Mouse (Mus musculus) embryonic facial prominence, embryonic 10.5 days (tissue): Measurements from ENCODE around the gene Ecd. TPM values are rescaled to one million over a fixed set of nuclear protein-coding genes. Genes with fewer than 3 reads are reported as not detected.

Experiments used
- DNase-seq: peaks from one replicate; pipeline ENCODE4 v3.0.0-alpha.2; 2017; ENCODE audit warnings: low spot score
- H3K27ac ChIP-seq: fragments of 300-500 bp; sonication (generic); replicated peaks from 2 replicates; pipeline ENCODE4 v1.5.1; 2016; ENCODE audit warnings: mild to moderate bottlenecking
- H3K27me3 ChIP-seq: fragments of 300-500 bp; sonication (generic); replicated peaks from 2 replicates; pipeline ENCODE4 v1.6.1; 2016; ENCODE audit warnings: low read depth, mild to moderate bottlenecking; ENCODE audit not compliant: poor library complexity, severe bottlenecking
- H3K36me3 ChIP-seq: fragments of 300-500 bp; sonication (generic); replicated peaks from 2 replicates; pipeline ENCODE4 v1.6.1; 2016; ENCODE audit warnings: mild to moderate bottlenecking, moderate library complexity
- H3K4me1 ChIP-seq: fragments of 300-500 bp; sonication (generic); 2 replicates; pipeline ENCODE4 v1.6.1; 2016
- H3K4me3 ChIP-seq: fragments of 300-500 bp; sonication (generic); 2 replicates; pipeline ENCODE4 v1.5.1; 2016; ENCODE audit warnings: mild to moderate bottlenecking, moderate library complexity
- H3K9me3 ChIP-seq: fragments of 300-500 bp; sonication (generic); 2 replicates; pipeline ENCODE4 v1.6.1; 2016; ENCODE audit warnings: mild to moderate bottlenecking
- WGBS: fragments of 180-500 bp; shearing (Covaris S2); methylation state at CpG from one replicate; pipeline ENCODE4 v1.1.7; 2016; 5-methylcytosine and 5-hydroxymethylcytosine counted together
- polyA plus RNA-seq: library from polyadenylated mRNA; unstranded; fragments of >200 nt; fragmentation: Nextera tagmentation; extraction: Ambion mirVana; gene quantifications from 2 replicates; pipeline ENCODE4 v1.2.1, GENCODE M21; 2016

Gene Ecd
- polyA plus RNA-seq, 1 experiment from 2014 or later: 76.1 TPM

- Histone ChIP-seq H3K36me3 (peaks cover 83% of the 10 kb centered on the region), H3K4me1 (no peaks in the 10 kb centered on the region), H3K9me3 (no peaks in the 10 kb centered on the region), H3K27me3 (no peaks in the 10 kb centered on the region), H3K4me3 (no peak overlapping the region), H3K27ac (no peak overlapping the region)
- 87% methylated on average over 7 of the region's 7 CpGs for WGBS
- no peak for DNase-seq
Measured at GRCm38 (mm10) chr14:20370798-20371197, 22.9 kb upstream of the Ecd start.

GRCm38 (mm10) chr14:20368271-20368670, 20.4 kb upstream of the Ecd start:
- Histone ChIP-seq H3K4me1 (no peaks in the 10 kb centered on the region), H3K4me3 (no peak overlapping the region), H3K9me3 (no peaks in the 10 kb centered on the region), H3K36me3 (peaks cover 86% of the 10 kb centered on the region), H3K27me3 (no peaks in the 10 kb centered on the region), H3K27ac (no peak overlapping the region)
- no peak for DNase-seq
- WGBS: 92% methylated on average over 3 of the region's 3 CpGs

GRCm38 (mm10) chr14:20363230-20363629, 15.3 kb upstream of the Ecd start:
- Histone ChIP-seq H3K4me3 (no peak overlapping the region), H3K27ac (no peak overlapping the region), H3K36me3 (peaks cover 98% of the 10 kb centered on the region), H3K27me3 (no peaks in the 10 kb centered on the region), H3K4me1 (no peaks in the 10 kb centered on the region), H3K9me3 (no peaks in the 10 kb centered on the region)
- 94% methylated on average over 4 of the region's 4 CpGs for WGBS
- no peak for DNase-seq

GRCm38 (mm10) chr14:20347441-20347990, 405 bp downstream of the Ecd start:
- peak overlapping the region; percentile 96 for H3K27ac ChIP-seq
- WGBS: 4% methylated on average over 15 of the region's 15 CpGs

GRCm38 (mm10) chr14:20345885-20346284, 2.0 kb downstream of the Ecd start:
- no peak for DNase-seq
- peaks cover 16% of the 10 kb centered on the region for H3K4me1 ChIP-seq
- H3K36me3 ChIP-seq: peaks cover 51% of the 10 kb centered on the region
- no peaks in the 10 kb centered on the region for H3K27me3 ChIP-seq
- 95% methylated on average over 9 of the region's 9 CpGs for WGBS
- no peaks in the 10 kb centered on the region for H3K9me3 ChIP-seq
- H3K4me3 ChIP-seq: no peak overlapping the region
- no peak overlapping the region for H3K27ac ChIP-seq

More at GRCm38 (mm10) chr14:20347441-20347990, 405 bp downstream of the Ecd start:
- DNase-seq: no peak
- Histone ChIP-seq H3K4me1 (peaks cover 16% of the 10 kb centered on the region), H3K36me3 (peaks cover 51% of the 10 kb centered on the region), H3K4me3 (peak overlapping the region; percentile 81), H3K9me3 (no peaks in the 10 kb centered on the region), H3K27me3 (no peaks in the 10 kb centered on the region)

GRCm38 (mm10) chr14:20340866-20341265, 7.1 kb downstream of the Ecd start:
- Histone ChIP-seq H3K27me3 (no peaks in the 10 kb centered on the region), H3K9me3 (no peaks in the 10 kb centered on the region), H3K36me3 (peaks cover 94% of the 10 kb centered on the region), H3K4me3 (no peak overlapping the region), H3K27ac (no peak overlapping the region), H3K4me1 (no peaks in the 10 kb centered on the region)
- no peak for DNase-seq
- WGBS: 77% methylated on average over 7 of the region's 7 CpGs

GRCm38 (mm10) chr14:20340149-20340548, 7.8 kb downstream of the Ecd start:
- no peaks in the 10 kb centered on the region for H3K9me3 ChIP-seq
- H3K4me3 ChIP-seq: no peak overlapping the region
- no peaks in the 10 kb centered on the region for H3K4me1 ChIP-seq
- H3K27me3 ChIP-seq: no peaks in the 10 kb centered on the region
- peaks cover 94% of the 10 kb centered on the region for H3K36me3 ChIP-seq
- WGBS: 85% methylated on average over 8 of the region's 8 CpGs
- H3K27ac ChIP-seq: no peak overlapping the region
- no peak for DNase-seq

- Histone ChIP-seq H3K4me3 (no peak overlapping the region), H3K4me1 (no peaks in the 10 kb centered on the region), H3K9me3 (no peaks in the 10 kb centered on the region), H3K27ac (no peak overlapping the region), H3K27me3 (no peaks in the 10 kb centered on the region), H3K36me3 (peaks cover 94% of the 10 kb centered on the region)
- DNase-seq: no peak
- 96% methylated on average over 5 of the region's 5 CpGs for WGBS
Measured at GRCm38 (mm10) chr14:20339415-20339814, 8.5 kb downstream of the Ecd start.

GRCm38 (mm10) chr14:20331316-20331715, 16.6 kb downstream of the Ecd start:
- H3K27me3 ChIP-seq: no peaks in the 10 kb centered on the region
- no peaks in the 10 kb centered on the region for H3K4me1 ChIP-seq
- H3K9me3 ChIP-seq: no peaks in the 10 kb centered on the region
- H3K4me3 ChIP-seq: no peak overlapping the region
- H3K27ac ChIP-seq: no peak overlapping the region
- peaks cover 98% of the 10 kb centered on the region for H3K36me3 ChIP-seq
- 90% methylated on average over 4 of the region's 4 CpGs for WGBS
- no peak for DNase-seq

- H3K36me3 ChIP-seq: peaks cover 95% of the 10 kb centered on the region
- H3K4me3 ChIP-seq: no peak overlapping the region
- peak; percentile 59 for DNase-seq
- H3K27me3 ChIP-seq: no peaks in the 10 kb centered on the region
- 65% methylated on average over 9 of the region's 9 CpGs for WGBS
- H3K4me1 ChIP-seq: no peaks in the 10 kb centered on the region
- no peaks in the 10 kb centered on the region for H3K9me3 ChIP-seq
- no peak overlapping the region for H3K27ac ChIP-seq
Measured at GRCm38 (mm10) chr14:20328474-20328873, 19.4 kb downstream of the Ecd start.

GRCm38 (mm10) chr14:20324196-20324595, 23.7 kb downstream of the Ecd start:
- 94% methylated on average over 9 of the region's 9 CpGs for WGBS

GRCm38 (mm10) chr14:20319420-20319819, 28.5 kb downstream of the Ecd start:
- no peaks in the 10 kb centered on the region for H3K27me3 ChIP-seq
- peak; percentile 43 for DNase-seq
- 80% methylated on average over 3 of the region's 3 CpGs for WGBS
- no peak overlapping the region for H3K4me3 ChIP-seq
- H3K27ac ChIP-seq: no peak overlapping the region
- no peaks in the 10 kb centered on the region for H3K9me3 ChIP-seq
- peaks cover 69% of the 10 kb centered on the region for H3K36me3 ChIP-seq
- no peaks in the 10 kb centered on the region for H3K4me1 ChIP-seq

More at GRCm38 (mm10) chr14:20324196-20324595, 23.7 kb downstream of the Ecd start:
- Histone ChIP-seq H3K27me3 (no peaks in the 10 kb centered on the region), H3K4me3 (no peak overlapping the region), H3K27ac (no peak overlapping the region), H3K9me3 (no peaks in the 10 kb centered on the region), H3K36me3 (peaks cover 97% of the 10 kb centered on the region), H3K4me1 (no peaks in the 10 kb centered on the region)
- no peak for DNase-seq

GRCm38 (mm10) chr14:20315137-20315536, 32.8 kb downstream of the Ecd start:
- H3K27me3 ChIP-seq: no peaks in the 10 kb centered on the region
- no peaks in the 10 kb centered on the region for H3K4me1 ChIP-seq
- whole genome bisulfite sequencing: 89% methylated on average over 1 of the region's 1 CpGs
- no peak overlapping the region for H3K27ac ChIP-seq
- no peak for DNase-seq
- H3K9me3 ChIP-seq: no peaks in the 10 kb centered on the region
- no peak overlapping the region for H3K4me3 ChIP-seq
- peaks cover 36% of the 10 kb centered on the region for H3K36me3 ChIP-seq
